Comparison of ENCODE assay signal across 26 mouse cellular contexts in genomic region chr1:179089174-179089573, GRCm38 (mm10).
DNase-seq lines count a peak whose midpoint lies in the region; ATAC-seq and TF ChIP-seq lines count a peak whose summit lies in the region.
"Had no signal": no experiment of that assay in that cellular context is flagged by ENCODE, and none has a peak within 500 bp of the region (broad histone marks: within the 10 kb centered on the region; RNA-seq: fewer than 3 reads in every experiment).

No protein-coding gene starts in this region.

- intact Hi-C loops in left cerebral cortex, postnatal 25 days (cut with DNase I), result no loop called here

- H3K4me3 ChIP-seq in heart, embryonic 10.5 days, result no peak overlapping the region
- H3K4me3 ChIP-seq in liver, embryonic 16.5 days (ENCODE audit: low read depth, low read length), result no peak overlapping the region
- no peak overlapping the region for H3K4me3 ChIP-seq in liver, postnatal 0 days (ENCODE audit: low read depth, low read length)
- H3K4me3 ChIP-seq in limb, embryonic 10.5 days, result no peak overlapping the region
- H3K4me3 ChIP-seq: embryonic facial prominence, embryonic 15.5 days; gastrocnemius, adult 2 months; heart, adult 2 months; hindbrain, embryonic 10.5 days; hindbrain, embryonic 13.5 days had no signal

- peaks cover 5% of the 10 kb centered on the region; the same call in 1 of the 2 replicates for H3K36me3 ChIP-seq in heart, embryonic 10.5 days
- no peaks in the 10 kb centered on the region for H3K36me3 ChIP-seq in liver, embryonic 16.5 days (ENCODE audit: control insufficient read depth, insufficient read depth)
- no peaks in the 10 kb centered on the region for H3K36me3 ChIP-seq in liver, postnatal 0 days (replicated peaks; ENCODE audit: insufficient read depth, low read length)
- H3K36me3 ChIP-seq in limb, embryonic 10.5 days, result peaks cover 12% of the 10 kb centered on the region
- H3K36me3 ChIP-seq: hindbrain, embryonic 10.5 days; hindbrain, embryonic 13.5 days had no signal

- no peak overlapping the region for H3K9ac ChIP-seq in liver, embryonic 16.5 days (ENCODE audit: low read depth, low read length)
- H3K9ac ChIP-seq in liver, postnatal 0 days (replicated peaks), result no peak overlapping the region
- H3K9ac ChIP-seq: embryonic facial prominence, embryonic 15.5 days; forebrain, postnatal 0 days; hindbrain, embryonic 13.5 days had no signal

- H3K4me2 ChIP-seq in liver, embryonic 16.5 days (ENCODE audit: low read depth, low read length), result no peak overlapping the region
- H3K4me2 ChIP-seq in liver, postnatal 0 days (ENCODE audit: low read depth, low read length), result no peak overlapping the region
- H3K4me2 ChIP-seq: embryonic facial prominence, embryonic 15.5 days; heart, embryonic 11.5 days; hindbrain, embryonic 13.5 days had no signal

- H3K27ac ChIP-seq in heart, embryonic 10.5 days, result 0 out of 2 replicates have a peak overlapping the region, but pooled peaks have one; percentile 47
- H3K27ac ChIP-seq in liver, embryonic 16.5 days (ENCODE audit: low read length), result no peak overlapping the region
- no peak overlapping the region for H3K27ac ChIP-seq in liver, postnatal 0 days (ENCODE audit: low read depth)
- H3K27ac ChIP-seq in limb, embryonic 10.5 days, result peak overlapping the region; percentile 79; the same call in 1 of the 2 replicates
- H3K27ac ChIP-seq: embryonic facial prominence, embryonic 15.5 days; gastrocnemius, adult 2 months; heart, adult 2 months; hindbrain, embryonic 10.5 days; hindbrain, embryonic 13.5 days had no signal

- 0 out of 2 replicates have a peak, but pooled peaks have one; percentile 7 for ATAC-seq in liver, embryonic 16.5 days (ENCODE audit: low read depth)
- ATAC-seq in liver, postnatal 0 days, result no peak
- ATAC-seq: forebrain, embryonic 14.5 days; forebrain, postnatal 0 days; hindbrain, embryonic 16.5 days had no signal

- H3K4me1 ChIP-seq in heart, embryonic 10.5 days, result peaks cover 19% of the 10 kb centered on the region; the same call in 1 of the 2 replicates
- H3K4me1 ChIP-seq in liver, embryonic 16.5 days (ENCODE audit: control insufficient read depth, low read depth, low read length), result no peaks in the 10 kb centered on the region
- H3K4me1 ChIP-seq in liver, postnatal 0 days (ENCODE audit: insufficient read depth), result peaks cover 5% of the 10 kb centered on the region; the same call in 1 of the 2 replicates
- H3K4me1 ChIP-seq in limb, embryonic 10.5 days, result peaks cover 48% of the 10 kb centered on the region
- H3K4me1 ChIP-seq: hindbrain, embryonic 13.5 days had no signal

- H3K27me3 ChIP-seq in heart, embryonic 10.5 days (ENCODE audit: insufficient read depth, poor library complexity, severe bottlenecking), result no peaks in the 10 kb centered on the region
- no peaks in the 10 kb centered on the region for H3K27me3 ChIP-seq in liver, embryonic 16.5 days (ENCODE audit: control insufficient read depth, insufficient read depth, low read depth, low read length)
- H3K27me3 ChIP-seq in liver, postnatal 0 days (ENCODE audit: insufficient read depth, low read length), result no peaks in the 10 kb centered on the region
- no peaks in the 10 kb centered on the region for H3K27me3 ChIP-seq in limb, embryonic 10.5 days (ENCODE audit: low read depth, poor library complexity, severe bottlenecking)
- H3K27me3 ChIP-seq: CH12.LX; embryonic facial prominence, embryonic 15.5 days; hindbrain, embryonic 13.5 days had no signal

- WGBS in heart, embryonic 10.5 days, result 61% methylated on average over 5 of the region's 5 CpGs
- WGBS in liver, embryonic 16.5 days (ENCODE audit: insufficient replicate concordance), result 27% methylated on average over 5 of the region's 5 CpGs
- WGBS in liver, postnatal 0 days (ENCODE audit: insufficient replicate concordance), result 52% methylated on average over 5 of the region's 5 CpGs
- 90% methylated on average over 5 of the region's 5 CpGs for whole genome bisulfite sequencing in limb, embryonic 10.5 days

- no peak for TF ChIP-seq CTCF in liver, postnatal 0 days (IDR thresholded peaks at IDR 0.05; ENCODE audit: low read depth)

- DNase-seq in heart, embryonic 10.5 days (ENCODE audit: low spot score), result no peak
- no peak for DNase-seq in heart, adult 18-20 months
- no peak for DNase-seq in liver, postnatal 0 days
- DNase-seq in limb, embryonic 10.5 days (ENCODE audit: low spot score), result no peak
- no peak for DNase-seq in left cerebral cortex, postnatal 25 days (ENCODE audit: low spot score in 2 of 2)
- no peak for DNase-seq in right cerebral cortex, postnatal 10 days (ENCODE audit: low spot score in 2 of 2)
- DNase-seq: adrenal gland, adult 2 months; adrenal gland, postnatal 14 days; B cell, adult 2 months; cerebellum, adult 11 months; cerebellum, adult 8-10 months; cerebellum, postnatal 10 days; cerebellum, postnatal 36 days; embryo, embryonic 11 days; forebrain, postnatal 0 days; gastrocnemius, adult 2 months; gastrocnemius, postnatal 14 days; heart, adult 2 months had no signal

- no peaks in the 10 kb centered on the region for H3K9me3 ChIP-seq in heart, embryonic 10.5 days
- no peaks in the 10 kb centered on the region for H3K9me3 ChIP-seq in liver, embryonic 16.5 days (replicated peaks; ENCODE audit: control insufficient read depth, low read length)
- H3K9me3 ChIP-seq in liver, postnatal 0 days (ENCODE audit: low read length), result 0 out of 2 replicates have a peak, but pooled peaks cover 3% of the 10 kb centered on the region
- H3K9me3 ChIP-seq in limb, embryonic 10.5 days (replicated peaks), result 0 out of 2 replicates have a peak, but pooled peaks cover 3% of the 10 kb centered on the region
- H3K9me3 ChIP-seq: embryonic facial prominence, embryonic 15.5 days; hindbrain, embryonic 10.5 days; hindbrain, embryonic 13.5 days had no signal

- no peak for TF ChIP-seq EP300 in liver, postnatal 0 days (IDR thresholded peaks at IDR 0.05; ENCODE audit: low read depth)

Comparison
In these comparisons a context has a peak if more than half of its experiments do, and no peak if none do; other contexts are left out.
1. H3K27ac ChIP-seq: peak in heart, embryonic 10.5 days (single experiment) and limb, embryonic 10.5 days (single experiment); none in liver, embryonic 16.5 days (single experiment) and liver, postnatal 0 days (single experiment).